Mouse (Mus musculus) heart, postnatal 14 days (tissue): ENCODE results near the gene Olfr645. TPM values are rescaled to one million over a fixed set of nuclear protein-coding genes. Genes with fewer than 3 reads are reported as not detected.

ENCODE experiments used
- DNase-seq, 2 experiments: peaks; one replicate each; pipeline ENCODE4 v3.0.0; 2021 to 2022
- intact Hi-C: fragments of 180-260 bp; cut with DNase I; formaldehyde crosslinking; loops from one replicate; pipeline ENCODE4 v1.15.1; 2025
- long read RNA-seq, 2 experiments: library from polyadenylated mRNA; stranded (forward); transcript quantifications; one replicate each; pipeline ENCODE4 v2.0.0; 2021
- total RNA-seq, 2 experiments: library from RNA; stranded (reverse); gene quantifications; 2 replicates each; pipeline ENCODE4 v1.2.3; 2021

Gene Olfr645
- not detected for total RNA-seq
- long read RNA-seq, experiment 1, result 0 reads
- long read RNA-seq, experiment 2, result 0 reads

DNA sequence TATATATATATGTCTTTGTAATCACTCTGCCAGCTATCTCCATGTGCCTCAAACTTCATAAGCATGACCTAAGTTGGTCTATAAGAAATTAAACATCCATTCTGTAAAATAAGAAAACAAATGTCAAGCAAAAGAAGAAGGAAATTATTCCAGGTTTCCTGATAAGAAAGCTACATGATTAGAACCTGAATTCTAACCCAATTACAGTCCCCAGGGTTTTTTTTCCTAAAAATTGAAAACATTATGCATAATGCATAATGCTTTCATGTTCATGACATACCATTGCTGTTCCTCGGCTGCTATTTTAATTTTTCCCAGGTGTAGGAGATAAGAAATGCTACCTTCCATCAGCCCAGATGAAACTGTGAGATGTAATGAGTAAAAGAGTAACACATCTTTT, at the start of gene Olfr645:
Olfr645 (minus strand) TSS at position 101 of the 400 bp plus-strand sequence.
- intact Hi-C loops, result no loop called here
- DNase-seq, result no peak

DNA sequence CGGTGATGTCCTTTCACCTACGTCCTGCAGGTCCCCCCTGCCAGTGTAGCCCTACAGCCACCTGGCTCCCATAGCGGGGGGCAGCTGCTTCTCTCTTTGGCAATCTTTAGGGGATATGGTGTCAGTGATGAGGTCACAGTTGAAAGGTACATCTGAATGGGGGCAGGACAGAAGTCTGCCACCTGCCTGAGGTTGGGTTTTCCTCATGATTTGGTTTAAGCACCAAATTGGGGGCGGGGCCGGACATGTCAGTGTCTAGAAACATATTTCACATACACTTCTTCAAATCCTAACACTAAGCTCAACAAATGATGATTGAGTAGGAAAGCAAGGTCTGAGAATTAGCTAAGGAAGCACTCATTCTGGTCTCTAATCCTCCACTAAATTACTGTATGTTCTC, 44.5 kb upstream of the Olfr645 start, which contains the start of gene Ubqln5:
Ubqln5 (minus strand) TSS at position 101 of the 400 bp plus-strand sequence.
- no peak for DNase-seq
- intact Hi-C loops, result no loop called here

DNA sequence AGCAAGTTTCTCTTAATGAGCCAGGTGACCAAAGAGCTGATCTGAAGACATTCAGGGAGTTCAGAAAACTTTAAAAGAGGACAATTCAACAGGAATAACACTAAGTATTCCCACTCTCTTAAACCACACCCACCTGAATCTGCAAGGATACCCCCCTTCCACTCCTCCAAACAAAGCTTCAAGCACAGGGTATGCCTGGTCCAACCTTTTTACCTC, 19.4 kb upstream of the Olfr645 start, which contains the start of gene Olfr646:
Olfr646 (plus strand) TSS at position 117 of the 216 bp plus-strand sequence.
- no peak for DNase-seq
- intact Hi-C loops, result no loop called here

DNA sequence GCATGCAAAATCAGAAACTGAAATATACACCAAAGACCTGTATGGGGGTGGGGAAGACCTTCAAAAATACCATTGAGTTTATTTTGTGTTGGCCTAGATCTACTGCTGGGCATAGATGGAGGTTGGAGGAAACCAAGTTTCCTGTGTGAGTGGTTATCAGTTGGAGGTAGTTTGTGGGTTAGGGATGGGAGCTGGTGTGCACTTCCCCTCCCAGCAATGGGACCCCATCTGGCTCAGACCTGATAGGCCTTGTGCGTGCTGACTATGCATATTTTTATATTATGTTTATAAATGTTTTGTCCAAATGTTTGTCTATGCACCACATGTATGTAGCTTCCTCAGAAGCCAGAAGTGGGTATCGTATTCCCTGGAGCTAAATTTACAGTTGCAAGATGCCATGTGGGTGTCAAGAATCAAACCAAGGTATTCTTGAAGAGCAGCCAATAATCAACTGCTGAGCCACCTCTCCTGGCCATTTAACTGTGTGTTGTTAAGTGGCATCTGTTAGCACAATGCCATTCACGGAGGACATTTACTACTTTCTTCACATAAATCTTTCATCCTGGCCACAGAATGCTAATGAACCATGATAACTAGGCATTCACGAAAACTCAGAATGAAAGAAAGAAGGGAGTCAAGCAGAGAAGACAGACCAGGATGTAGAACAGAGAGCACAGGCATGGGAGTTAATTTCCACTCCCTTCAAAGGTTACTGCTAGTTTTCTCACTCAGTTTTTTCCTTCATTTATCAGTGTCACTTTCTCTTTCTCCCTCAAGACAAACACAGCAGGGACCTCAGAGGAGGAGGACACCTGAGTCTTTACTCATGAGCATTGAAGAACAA, 18.9 kb upstream of the Olfr645 start:
- no peak for DNase-seq
- intact Hi-C loops, result no loop called here

DNA sequence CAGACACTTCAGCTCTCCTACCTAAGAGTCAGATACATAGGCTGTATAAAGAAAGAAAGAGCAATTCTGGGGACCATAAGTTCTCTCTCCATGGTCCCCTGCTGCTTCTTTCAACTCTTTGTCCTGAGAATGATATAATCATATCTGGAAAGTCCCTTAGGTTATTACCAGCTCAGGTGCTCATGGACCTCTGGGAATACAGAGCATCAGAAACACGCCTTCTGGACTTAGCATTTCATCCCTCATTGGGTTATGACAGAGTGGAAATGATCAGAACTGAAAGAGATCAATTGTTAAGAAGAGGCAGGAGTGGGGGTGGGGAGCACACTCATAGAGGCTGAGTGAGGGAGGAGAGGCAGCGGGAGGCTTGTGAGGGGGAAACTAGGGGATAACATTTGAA, 13.5 kb downstream of the Olfr645 start, which contains the start of gene Olfr644:
Olfr644 (minus strand) TSS at position 101 of the 400 bp plus-strand sequence.
- no peak for DNase-seq
- intact Hi-C loops, result no loop called here

DNA sequence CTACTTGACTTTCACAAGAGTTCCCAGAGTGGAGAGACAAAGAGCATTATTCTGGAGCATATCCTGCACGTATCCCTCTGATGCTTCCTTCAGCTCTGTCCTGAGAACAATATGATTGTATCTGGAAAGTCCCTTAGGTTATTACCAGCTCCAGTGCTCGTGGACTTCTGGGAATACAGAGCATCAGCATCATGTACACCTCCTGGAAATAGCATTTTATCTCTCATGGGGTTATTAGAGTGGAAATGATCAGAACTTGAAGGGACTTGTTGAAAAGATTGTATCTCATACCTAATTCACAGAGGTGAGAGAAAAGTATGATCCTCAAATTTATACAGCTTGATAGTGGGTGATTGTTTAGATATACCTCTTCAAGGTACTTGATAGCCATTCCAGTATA, 23.9 kb downstream of the Olfr645 start, which contains the start of gene 4930516K23Rik:
4930516K23Rik (minus strand) TSS at position 101 of the 400 bp plus-strand sequence.
- intact Hi-C loops, result no loop called here
- DNase-seq, result no peak

DNA sequence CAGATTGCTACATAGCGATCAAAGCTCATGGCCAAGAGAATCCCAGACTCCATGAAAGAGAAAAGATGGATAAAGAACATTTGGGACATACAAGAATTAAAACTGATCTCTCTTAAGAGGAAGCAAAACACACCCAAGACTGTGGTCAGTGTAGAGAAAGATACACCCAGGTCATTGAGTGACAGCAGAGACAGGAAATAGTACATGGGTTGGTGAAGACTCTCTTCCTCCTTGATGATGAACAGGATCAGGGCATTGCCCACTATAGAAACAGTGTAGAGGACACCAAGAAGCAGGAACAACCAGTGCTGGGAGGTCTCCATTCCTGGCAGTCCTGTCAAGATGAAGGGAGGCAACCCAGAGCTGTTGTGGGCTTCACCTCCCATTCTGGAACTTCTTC, 26.1 kb downstream of the Olfr645 start:
- no peak for DNase-seq
- intact Hi-C loops, result no loop called here

DNA sequence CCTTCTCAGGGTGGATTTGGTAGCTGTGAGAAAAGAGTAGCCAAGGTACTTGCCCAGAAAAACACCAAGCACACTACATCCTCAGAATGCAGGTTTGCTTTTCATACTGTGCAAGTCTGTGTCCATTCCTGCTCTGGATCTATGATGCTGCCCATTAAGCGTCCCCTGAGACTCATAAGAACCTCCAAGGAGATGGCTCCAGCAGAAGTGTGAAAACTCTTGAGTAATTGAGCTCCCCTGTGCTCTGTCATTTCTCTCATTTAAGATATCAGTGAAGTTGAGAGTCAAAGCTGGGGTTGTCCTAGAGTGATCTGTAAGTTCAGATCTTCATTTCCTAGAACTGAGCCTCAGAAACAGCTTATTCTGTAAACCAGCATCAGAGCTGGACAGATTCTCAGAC, 32.7 kb downstream of the Olfr645 start, which contains the start of gene Olfr642:
Olfr642 (minus strand) TSS at position 101 of the 400 bp plus-strand sequence.
- intact Hi-C loops, result no loop called here
- no peak for DNase-seq

DNA sequence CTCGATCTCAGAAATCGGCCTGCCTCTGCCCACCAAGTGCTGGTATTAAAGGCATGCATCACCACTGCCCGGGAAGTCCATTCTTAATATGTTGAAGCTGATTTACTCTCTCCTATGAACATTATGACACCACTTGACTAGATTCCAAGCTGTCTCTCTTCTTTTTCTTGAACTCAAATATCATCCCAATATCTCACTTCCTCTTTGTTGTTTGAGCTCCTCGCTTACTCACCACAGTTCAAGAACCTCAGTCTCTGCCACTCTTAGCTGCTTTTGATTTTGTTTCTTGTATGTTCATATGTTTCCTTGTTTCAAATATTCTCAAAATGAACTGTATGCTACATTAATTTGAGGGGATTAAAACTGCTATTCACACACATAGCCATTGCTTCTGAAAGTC, 34.5 kb downstream of the Olfr645 start:
- no peak for DNase-seq
- intact Hi-C loops, result no loop called here

DNA sequence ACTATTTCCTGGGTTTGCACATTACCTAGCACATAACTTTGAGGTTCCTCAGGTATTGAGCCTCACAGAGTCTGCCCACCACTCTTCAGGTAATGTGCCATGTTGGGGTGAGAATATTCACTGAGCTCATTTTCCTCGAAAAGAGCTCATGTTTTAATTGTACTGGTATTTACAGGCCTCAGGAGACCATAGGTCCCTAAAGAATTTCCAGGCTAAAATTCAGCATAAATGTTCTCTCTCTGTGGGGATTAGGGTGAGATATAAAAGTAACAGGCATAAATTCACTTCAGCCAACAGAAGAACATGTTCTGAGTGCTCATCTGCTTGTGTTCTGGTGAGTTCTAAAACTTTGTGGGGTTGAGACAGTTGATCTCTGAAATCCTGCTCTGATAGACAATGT, 50.1 kb downstream of the Olfr645 start, which contains the start of gene Olfr641:
Olfr641 (plus strand) TSS at position 301 of the 400 bp plus-strand sequence.
- DNase-seq, result no peak
- intact Hi-C loops, result no loop called here

Other genes with a start within 250 kb of the Olfr645 start
- gene Hbb-bh2, start 244.9 kb downstream of the Olfr645 start, total RNA-seq, result not detected
- gene Hbb-bh1, start 242.3 kb downstream of the Olfr645 start, total RNA-seq, result not detected
- gene Hbb-y, start 232.2 kb downstream of the Olfr645 start, total RNA-seq, result not detected
- not detected for gene Olfr66, start 199.2 kb downstream of the Olfr645 start, total RNA-seq
- gene Olfr64, start 191.0 kb downstream of the Olfr645 start, total RNA-seq, result not detected
- gene Olfr65, start 182.0 kb downstream of the Olfr645 start, total RNA-seq, result not detected
- gene Olfr631, start 156.6 kb downstream of the Olfr645 start, total RNA-seq, result not detected
- gene Olfr632, start 151.1 kb downstream of the Olfr645 start, total RNA-seq, result not detected
- not detected for gene Olfr633, start 141.0 kb downstream of the Olfr645 start, total RNA-seq
- not detected for gene Olfr635, start 114.3 kb downstream of the Olfr645 start, total RNA-seq
- not detected for gene Olfr638, start 86.7 kb downstream of the Olfr645 start, total RNA-seq
- not detected for gene Olfr639, start 68.2 kb downstream of the Olfr645 start, total RNA-seq
- gene Olfr640, start 59.9 kb downstream of the Olfr645 start, total RNA-seq, result not detected
- gene Olfr641, start 50.0 kb downstream of the Olfr645 start, total RNA-seq, result not detected
- gene Olfr642, start 32.8 kb downstream of the Olfr645 start, total RNA-seq, result not detected
- gene 4930516K23Rik, start 24.0 kb downstream of the Olfr645 start, total RNA-seq, result not detected
- not detected for gene Olfr644, start 13.6 kb downstream of the Olfr645 start, total RNA-seq
- not detected for gene Olfr646, start 19.4 kb upstream of the Olfr645 start, total RNA-seq
- gene Ubqln5, start 44.4 kb upstream of the Olfr645 start, total RNA-seq, result not detected
- not detected for gene Olfr643, start 51.9 kb upstream of the Olfr645 start, total RNA-seq
- not detected for gene Ubqln3, start 57.8 kb upstream of the Olfr645 start, total RNA-seq
- not detected for gene Ubqlnl, start 65.1 kb upstream of the Olfr645 start, total RNA-seq
- not detected for gene Olfm5, start 79.4 kb upstream of the Olfr645 start, total RNA-seq
- gene Olfr648, start 97.9 kb upstream of the Olfr645 start, total RNA-seq, result not detected
- gene Olfr649, start 110.5 kb upstream of the Olfr645 start, total RNA-seq, result not detected
- under 1 TPM; 0.45 to 0.54 TPM for gene Trim6, start 133.3 kb upstream of the Olfr645 start, total RNA-seq
- 1 to 10 TPM; 3.7 to 3.8 TPM for gene Trim34a, start 159.0 kb upstream of the Olfr645 start, total RNA-seq
- 1 to 10 TPM; 2.6 to 2.9 TPM for gene Trim5, start 202.6 kb upstream of the Olfr645 start, total RNA-seq
- gene Trim12a, start 230.0 kb upstream of the Olfr645 start, total RNA-seq, result 1 to 10 TPM; 6.1 to 8.2 TPM
- under 1 TPM; 0.17 to 0.34 TPM for gene Trim34b, start 244.0 kb upstream of the Olfr645 start, total RNA-seq